Mouse (Mus musculus) spleen, adult 2 months (tissue): ENCODE results near the gene Camk1g. TPM values are rescaled to one million over a fixed set of nuclear protein-coding genes. Genes with fewer than 3 reads are reported as not detected.

ENCODE experiments used
- DNase-seq, 2 experiments: peaks; one replicate each; pipeline versions ENCODE4 v3.0.0 to v3.0.0-alpha.2; 2012 to 2021; ENCODE audit warnings: low spot score in 2 of 2, low read depth in 1 of 2
- H3K27ac ChIP-seq: fragments of 200-500 bp; 2 replicates; pipeline ENCODE4 v1.5.1; 2012; ENCODE audit warnings: low read length, inconsistent platforms; ENCODE audit not compliant: insufficient read depth
- H3K27me3 ChIP-seq: fragments of 200-500 bp; 2 replicates; pipeline ENCODE4 v1.6.1; 2012; ENCODE audit warnings: mild to moderate bottlenecking, moderate library complexity, low read length, inconsistent platforms; ENCODE audit not compliant: control insufficient read depth, insufficient read depth
- H3K36me3 ChIP-seq: fragments of 200-500 bp; 2 replicates; pipeline ENCODE4 v1.6.1; 2012; ENCODE audit warnings: mild to moderate bottlenecking, low read length, inconsistent platforms; ENCODE audit not compliant: control insufficient read depth, insufficient read depth
- H3K4me1 ChIP-seq: fragments of 200-500 bp; 2 replicates; pipeline ENCODE4 v1.6.1; 2011; ENCODE audit warnings: inconsistent platforms; ENCODE audit not compliant: control insufficient read depth, insufficient read depth, insufficient read length
- H3K4me3 ChIP-seq: fragments of 200-500 bp; 2 replicates; pipeline ENCODE4 v1.5.1; 2011; ENCODE audit warnings: mild to moderate bottlenecking, inconsistent platforms; ENCODE audit not compliant: insufficient read depth, insufficient read length; ENCODE audit errors: extremely low read depth
- CTCF ChIP-seq: fragments of 200-500 bp; IDR thresholded peaks from 2 replicates; pipeline ENCODE4 v1.5.1; 2011; ENCODE audit warnings: mild to moderate bottlenecking, inconsistent platforms; ENCODE audit not compliant: insufficient read depth, insufficient read length, insufficient replicate concordance; ENCODE audit errors: extremely low read depth
- POLR2A ChIP-seq: fragments of 200-500 bp; IDR thresholded peaks from 2 replicates; pipeline ENCODE4 v1.6.1; 2011; ENCODE audit warnings: low read depth, low read length, inconsistent platforms
- WGBS: fragments of 180-500 bp; shearing (Covaris S2); methylation state at CpG from one replicate; pipeline ENCODE4 v1.1.7; 2018; 5-methylcytosine and 5-hydroxymethylcytosine counted together
- polyA plus RNA-seq: library from polyadenylated mRNA; depleted of rRNA; stranded (reverse); fragments of >200 nt; gene quantifications from 2 replicates; pipeline ENCODE4 v1.2.3, GENCODE M21; 2012; rRNA removed

Camk1g gene
- polyA plus RNA-seq, 1 experiment: 0.26 TPM

- WGBS: 88% methylated on average over 3 of the region's 3 CpGs
- no peak for DNase-seq
- Histone ChIP-seq H3K4me3 (no peak overlapping the region), H3K27me3 (no peaks in the 10 kb centered on the region), H3K27ac (no peak overlapping the region), H3K4me1 (no peaks in the 10 kb centered on the region), H3K36me3 (no peaks in the 10 kb centered on the region)
- TF ChIP-seq POLR2A (no peak), CTCF (no peak)
These were observed 71.8 kb downstream of the Camk1g start for GRCm38 (mm10) chr1:193298141-193298765.

Other genes starting within 250 kb of the Camk1g start
- 17.1 and 17.3 TPM in 2 replicates for gene Diexf, start 240.0 kb downstream of the Camk1g start, polyA plus RNA-seq
- gene Irf6, start 217.2 kb downstream of the Camk1g start, polyA plus RNA-seq: 1.5 and 2.4 TPM in 2 replicates
- gene A130010J15Rik, start 202.3 kb downstream of the Camk1g start, polyA plus RNA-seq: 1.8 TPM in 2 replicates
- gene Traf3ip3, start 168.6 kb downstream of the Camk1g start, polyA plus RNA-seq: 62.7 and 62.8 TPM in 2 replicates
- 3.4 and 4.6 TPM in 2 replicates for gene Lamb3, start 162.6 kb downstream of the Camk1g start, polyA plus RNA-seq
- 32.9 and 33.5 TPM in 2 replicates for gene Hsd11b1, start 106.2 kb downstream of the Camk1g start, polyA plus RNA-seq
- gene G0s2, start 97.1 kb downstream of the Camk1g start, polyA plus RNA-seq: 60.8 and 66.5 TPM in 2 replicates